In genomic region chr7:79649005-79649404, GRCm38 (mm10) we compare ENCODE assay signal across 9 mouse cellular contexts. TPM values are rescaled to one million over a fixed set of nuclear protein-coding genes. Genes with fewer than 3 reads are reported as not detected.
DNase-seq lines count a peak whose midpoint lies in the region; ATAC-seq and TF ChIP-seq lines count a peak whose summit lies in the region.
"Had no signal": no experiment of that assay in that cellular context is flagged by ENCODE, and none has a peak within 500 bp of the region (broad histone marks: within the 10 kb centered on the region; RNA-seq: fewer than 3 reads in every experiment).

No protein-coding gene starts in this region.

- no peak for TF ChIP-seq POLR2A in cortical plate, adult 2 months (IDR thresholded peaks at IDR 0.05; ENCODE audit: extremely low read depth, insufficient read depth, low read length)

- no peak overlapping the region for H3K27ac ChIP-seq in forebrain, embryonic 11.5 days (ENCODE audit: low read depth, low read length)
- no peak overlapping the region for H3K27ac ChIP-seq in forebrain, embryonic 12.5 days
- H3K27ac ChIP-seq in cortical plate, adult 2 months (ENCODE audit: insufficient read depth, low read length) = no peak overlapping the region
- H3K27ac ChIP-seq: stomach, embryonic 15.5 days had no signal

- WGBS in forebrain, embryonic 11.5 days = 11% methylated on average over 3 of the region's 3 CpGs
- 10% methylated on average over 3 of the region's 3 CpGs for WGBS in forebrain, embryonic 12.5 days

- no peak overlapping the region for H3K4me2 ChIP-seq in forebrain, embryonic 11.5 days (ENCODE audit: low read depth, low read length, severe bottlenecking)
- no peak overlapping the region for H3K4me2 ChIP-seq in forebrain, embryonic 12.5 days
- H3K4me2 ChIP-seq: stomach, embryonic 15.5 days had no signal

- H3K36me3 ChIP-seq in forebrain, embryonic 11.5 days (ENCODE audit: control insufficient read depth, insufficient read depth, low read length) = no peaks in the 10 kb centered on the region
- no peaks in the 10 kb centered on the region for H3K36me3 ChIP-seq in forebrain, embryonic 12.5 days (replicated peaks)
- H3K36me3 ChIP-seq: stomach, embryonic 15.5 days had no signal

- no peaks in the 10 kb centered on the region for H3K27me3 ChIP-seq in forebrain, embryonic 11.5 days (ENCODE audit: control insufficient read depth, insufficient read depth, low read length)
- no peaks in the 10 kb centered on the region for H3K27me3 ChIP-seq in forebrain, embryonic 12.5 days
- H3K27me3 ChIP-seq: stomach, embryonic 15.5 days had no signal

- H3K9ac ChIP-seq in forebrain, embryonic 11.5 days (ENCODE audit: low read length) = no peak overlapping the region
- no peak overlapping the region for H3K9ac ChIP-seq in forebrain, embryonic 12.5 days
- H3K9ac ChIP-seq: stomach, embryonic 15.5 days had no signal

- ATAC-seq in forebrain, embryonic 11.5 days (replicated peaks; ENCODE audit: low FRiP score) = no peak
- ATAC-seq in forebrain, embryonic 12.5 days (ENCODE audit: low FRiP score) = no peak

- H3K4me3 ChIP-seq in forebrain, embryonic 11.5 days (ENCODE audit: low read depth, low read length) = no peak overlapping the region
- H3K4me3 ChIP-seq in forebrain, embryonic 12.5 days (replicated peaks) = no peak overlapping the region
- H3K4me3 ChIP-seq in cortical plate, adult 2 months (ENCODE audit: insufficient read depth, low read length) = no peak overlapping the region
- H3K4me3 ChIP-seq: stomach, embryonic 15.5 days had no signal

- TF ChIP-seq CTCF in cortical plate, adult 2 months (IDR thresholded peaks at IDR 0.05; ENCODE audit: extremely low read depth, insufficient read depth, low read length) = peak; percentile 65

- DNase-seq in forebrain, embryonic 11.5 days (ENCODE audit: low spot score) = peak; percentile 76
- peak; percentile 51 for DNase-seq in urinary bladder, postnatal 14 days (ENCODE audit: low spot score)
- DNase-seq in urinary bladder, adult 2 months (ENCODE audit: low spot score) = no peak
- DNase-seq in kidney, postnatal 14 days = peak; percentile 56
- DNase-seq in lung, adult 18-20 months = peak; percentile 7 to 14
- DNase-seq in right cerebral cortex, postnatal 4 days = peak; percentile 83

- H3K4me1 ChIP-seq in forebrain, embryonic 11.5 days (replicated peaks; ENCODE audit: control insufficient read depth, insufficient read depth, low read length) = no peaks in the 10 kb centered on the region
- H3K4me1 ChIP-seq in forebrain, embryonic 12.5 days = no peaks in the 10 kb centered on the region
- no peaks in the 10 kb centered on the region for H3K4me1 ChIP-seq in cortical plate, adult 2 months (ENCODE audit: control insufficient read depth, insufficient read depth, low read length)
- H3K4me1 ChIP-seq: stomach, embryonic 15.5 days had no signal

- H3K9me3 ChIP-seq in forebrain, embryonic 11.5 days (ENCODE audit: control insufficient read depth, low read length) = no peaks in the 10 kb centered on the region
- H3K9me3 ChIP-seq in forebrain, embryonic 12.5 days = no peaks in the 10 kb centered on the region
- H3K9me3 ChIP-seq: stomach, embryonic 15.5 days had no signal

RNA-seq across cellular contexts. Expression of gene Ticrr, which starts 11.0 kb away (rescaled TPM):
- 23.9 and 25.3 TPM in 2 replicates for polyA plus RNA-seq in forebrain, embryonic 11.5 days (2014; fragmentation: Nextera tagmentation; extraction: Ambion mirVana)
- polyA plus RNA-seq in forebrain, embryonic 12.5 days (2016; fragmentation: Nextera tagmentation; extraction: Ambion mirVana) = 15.5 and 16.4 TPM in 2 replicates
- polyA plus RNA-seq in urinary bladder, adult 2 months (2012; rRNA removed) = 0.10 TPM in 2 replicates
- 0.06 and 0.08 TPM in 2 replicates for polyA plus RNA-seq in cortical plate, adult 2 months (2012; rRNA removed)

RNA-seq across cellular contexts. Expression of gene Rhcg, which starts 31.5 kb away (rescaled TPM):
- 5.5 and 6.8 TPM in 2 replicates for polyA plus RNA-seq in forebrain, embryonic 11.5 days (2014; fragmentation: Nextera tagmentation; extraction: Ambion mirVana)
- 7.1 and 8.5 TPM in 2 replicates for polyA plus RNA-seq in forebrain, embryonic 12.5 days (2016; fragmentation: Nextera tagmentation; extraction: Ambion mirVana)
- not detected in 2 replicates for polyA plus RNA-seq in urinary bladder, adult 2 months (2012; rRNA removed)
- polyA plus RNA-seq in cortical plate, adult 2 months (2012; rRNA removed) = 0.38 and 0.59 TPM in 2 replicates

Comparison
In these comparisons a context has a peak if more than half of its experiments do, and no peak if none do; other contexts are left out.
1. RNA of gene Ticrr, which starts 11.0 kb away (polyA plus RNA-seq): 23.9 to 25.3 TPM in forebrain, embryonic 11.5 days and 15.5 to 16.4 TPM in forebrain, embryonic 12.5 days; 0.10 TPM in urinary bladder, adult 2 months and 0.06 to 0.08 TPM in cortical plate, adult 2 months; every median in the first group is over 10 times any median in the second.